Mouse (Mus musculus) olfactory bulb, adult 2 months (tissue): Measurements from ENCODE around the gene Shroom1.

Source experiments
- CTCF ChIP-seq: fragments of 200-500 bp; IDR thresholded peaks from 2 replicates; pipeline ENCODE4 v1.5.1; 2012; ENCODE audit warnings: low read depth, mild to moderate bottlenecking, low read length, moderate library complexity; ENCODE audit not compliant: insufficient read depth
- POLR2A ChIP-seq: fragments of 200-500 bp; IDR thresholded peaks from 2 replicates; pipeline ENCODE4 v1.6.1; 2012; ENCODE audit warnings: mild to moderate bottlenecking, low read depth, low read length, moderate library complexity; ENCODE audit not compliant: insufficient read depth

GRCm38 (mm10) chr11:53460192-53460591 lies 3.2 kb downstream of the Shroom1 start:
- TF ChIP-seq CTCF (no peak), POLR2A (no peak)
